14 mouse cellular contexts compared by ENCODE assay signal in the genomic region with DNA sequence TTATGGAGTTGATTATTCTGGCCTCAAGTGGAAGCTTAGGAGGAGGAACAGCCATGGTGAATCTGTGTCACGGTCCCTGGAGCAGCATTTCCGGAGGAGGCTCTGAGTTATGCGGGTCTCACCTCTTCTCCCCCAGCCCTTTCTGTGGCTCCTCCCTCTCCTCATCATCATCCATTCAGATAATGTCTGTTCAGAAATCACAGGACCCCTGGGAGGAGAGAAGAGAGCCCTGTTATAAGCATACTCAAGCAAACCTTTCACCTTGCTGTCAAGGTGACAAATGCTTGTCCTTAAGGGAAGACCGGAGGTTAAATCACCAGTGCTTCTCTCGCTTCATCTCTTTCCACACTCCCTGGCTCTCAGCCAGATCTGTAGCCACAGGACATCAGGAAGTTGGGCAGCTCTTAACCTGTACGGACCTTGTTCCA.
DNase-seq lines count a peak whose midpoint lies in the region; ATAC-seq and TF ChIP-seq lines count a peak whose summit lies in the region.
"Had no signal": no experiment of that assay in that cellular context is flagged by ENCODE, and none has a peak within 500 bp of the region (broad histone marks: within the 10 kb centered on the region; RNA-seq: fewer than 3 reads in every experiment).

No protein-coding gene starts in this region.

- H3K4me2 ChIP-seq in heart, embryonic 16.5 days (ENCODE audit: low read depth, low read length) = no peak overlapping the region
- no peak overlapping the region for H3K4me2 ChIP-seq in hindbrain, embryonic 12.5 days (replicated peaks)
- 0 out of 2 replicates have a peak overlapping the region, but pooled peaks have one; percentile 25 for H3K4me2 ChIP-seq in neural tube, embryonic 15.5 days
- H3K4me2 ChIP-seq in stomach, postnatal 0 days (replicated peaks; ENCODE audit: low read depth) = no peak overlapping the region
- no peak overlapping the region for H3K4me2 ChIP-seq in forebrain, embryonic 13.5 days
- H3K4me2 ChIP-seq: limb, embryonic 12.5 days had no signal

- WGBS in heart, embryonic 16.5 days = 37% methylated on average over 6 of the region's 6 CpGs
- WGBS in hindbrain, embryonic 12.5 days = 34% methylated on average over 6 of the region's 6 CpGs
- WGBS in neural tube, embryonic 15.5 days = 11% methylated on average over 6 of the region's 6 CpGs
- 34% methylated on average over 6 of the region's 6 CpGs for WGBS in stomach, postnatal 0 days
- 76% methylated on average over 6 of the region's 6 CpGs for WGBS in forebrain, embryonic 13.5 days

- no peak for TF ChIP-seq EP300 in stomach, postnatal 0 days (optimal IDR thresholded peaks at IDR 0.05)

- TF ChIP-seq CTCF in stomach, postnatal 0 days (IDR thresholded peaks at IDR 0.05; ENCODE audit: low read depth) = no peak

- H3K4me3 ChIP-seq in heart, embryonic 16.5 days (ENCODE audit: low read length) = no peak overlapping the region
- no peak overlapping the region for H3K4me3 ChIP-seq in hindbrain, embryonic 12.5 days
- H3K4me3 ChIP-seq in neural tube, embryonic 15.5 days (replicated peaks) = no peak overlapping the region
- no peak overlapping the region for H3K4me3 ChIP-seq in stomach, postnatal 0 days (ENCODE audit: low read depth, low read length)
- no peak overlapping the region for H3K4me3 ChIP-seq in forebrain, embryonic 13.5 days
- H3K4me3 ChIP-seq: limb, embryonic 12.5 days had no signal

- no peak for DNase-seq in heart, postnatal 36 days
- DNase-seq in urinary bladder, postnatal 14 days (ENCODE audit: low spot score) = peak; percentile 36
- no peak for DNase-seq in urinary bladder, adult 2 months (ENCODE audit: low spot score)
- no peak for DNase-seq in stomach, postnatal 0 days (ENCODE audit: low spot score)
- DNase-seq: gastrocnemius, postnatal 10 days had no signal

- peaks cover 15% of the 10 kb centered on the region for H3K4me1 ChIP-seq in heart, embryonic 16.5 days (ENCODE audit: control insufficient read depth, insufficient read depth, low read length)
- H3K4me1 ChIP-seq in hindbrain, embryonic 12.5 days = peaks cover 14% of the 10 kb centered on the region
- H3K4me1 ChIP-seq in neural tube, embryonic 15.5 days = peaks cover 12% of the 10 kb centered on the region
- no peaks in the 10 kb centered on the region for H3K4me1 ChIP-seq in stomach, postnatal 0 days (replicated peaks; ENCODE audit: control insufficient read depth, insufficient read depth)
- H3K4me1 ChIP-seq in forebrain, embryonic 13.5 days = peaks cover 16% of the 10 kb centered on the region

- ATAC-seq in heart, embryonic 16.5 days (replicated peaks; ENCODE audit: extremely low read depth, insufficient read depth, low FRiP score) = 0 out of 2 replicates have a peak, but pooled peaks have one; percentile 6
- ATAC-seq in hindbrain, embryonic 12.5 days (ENCODE audit: low FRiP score) = peak; percentile 75
- ATAC-seq in neural tube, embryonic 15.5 days (ENCODE audit: low FRiP score) = peak; percentile 62
- ATAC-seq in stomach, postnatal 0 days (ENCODE audit: low FRiP score, low TSS enrichment) = no peak
- no peak for ATAC-seq in forebrain, embryonic 13.5 days
- ATAC-seq: activated CD4-positive, CD25-positive, alpha-beta regulatory T cell, adult 4 months; intestine, embryonic 16.5 days had no signal

- no peak overlapping the region for H3K9ac ChIP-seq in heart, embryonic 16.5 days (ENCODE audit: low read length)
- no peak overlapping the region for H3K9ac ChIP-seq in hindbrain, embryonic 12.5 days
- H3K9ac ChIP-seq in neural tube, embryonic 15.5 days (replicated peaks) = no peak overlapping the region
- H3K9ac ChIP-seq in stomach, postnatal 0 days (ENCODE audit: low read length) = no peak overlapping the region
- no peak overlapping the region for H3K9ac ChIP-seq in forebrain, embryonic 13.5 days
- H3K9ac ChIP-seq: limb, embryonic 12.5 days had no signal

- no peaks in the 10 kb centered on the region for H3K27me3 ChIP-seq in heart, embryonic 16.5 days (ENCODE audit: control insufficient read depth, insufficient read depth, low read length)
- no peaks in the 10 kb centered on the region for H3K27me3 ChIP-seq in hindbrain, embryonic 12.5 days
- no peaks in the 10 kb centered on the region for H3K27me3 ChIP-seq in neural tube, embryonic 15.5 days (replicated peaks)
- H3K27me3 ChIP-seq in stomach, postnatal 0 days (ENCODE audit: control insufficient read depth, insufficient read depth, low read length) = no peaks in the 10 kb centered on the region
- H3K27me3 ChIP-seq in forebrain, embryonic 13.5 days = no peaks in the 10 kb centered on the region
- H3K27me3 ChIP-seq: CH12.LX; limb, embryonic 12.5 days had no signal

- no peaks in the 10 kb centered on the region for H3K36me3 ChIP-seq in heart, embryonic 16.5 days (ENCODE audit: control insufficient read depth, insufficient read depth)
- H3K36me3 ChIP-seq in hindbrain, embryonic 12.5 days = no peaks in the 10 kb centered on the region
- no peaks in the 10 kb centered on the region for H3K36me3 ChIP-seq in neural tube, embryonic 15.5 days
- H3K36me3 ChIP-seq in stomach, postnatal 0 days (ENCODE audit: control insufficient read depth, insufficient read depth, low read length) = no peaks in the 10 kb centered on the region
- no peaks in the 10 kb centered on the region for H3K36me3 ChIP-seq in forebrain, embryonic 13.5 days (ENCODE audit: poor library complexity, severe bottlenecking)
- H3K36me3 ChIP-seq: limb, embryonic 12.5 days had no signal

- H3K9me3 ChIP-seq in heart, embryonic 16.5 days (replicated peaks; ENCODE audit: control insufficient read depth, low read length) = no peaks in the 10 kb centered on the region
- no peaks in the 10 kb centered on the region for H3K9me3 ChIP-seq in hindbrain, embryonic 12.5 days (replicated peaks)
- no peaks in the 10 kb centered on the region for H3K9me3 ChIP-seq in neural tube, embryonic 15.5 days (replicated peaks)
- no peaks in the 10 kb centered on the region for H3K9me3 ChIP-seq in stomach, postnatal 0 days (ENCODE audit: control insufficient read depth, low read length)
- H3K9me3 ChIP-seq in forebrain, embryonic 13.5 days (replicated peaks) = no peaks in the 10 kb centered on the region
- H3K9me3 ChIP-seq: limb, embryonic 12.5 days had no signal

- intact Hi-C loops in heart, postnatal 36 days (cut with DNase I) = no loop called here

- no peak overlapping the region for H3K27ac ChIP-seq in heart, embryonic 16.5 days (ENCODE audit: low read length)
- H3K27ac ChIP-seq in hindbrain, embryonic 12.5 days = no peak overlapping the region
- no peak overlapping the region for H3K27ac ChIP-seq in neural tube, embryonic 15.5 days (replicated peaks)
- no peak overlapping the region for H3K27ac ChIP-seq in stomach, postnatal 0 days (replicated peaks)
- no peak overlapping the region for H3K27ac ChIP-seq in forebrain, embryonic 13.5 days
- H3K27ac ChIP-seq: limb, embryonic 12.5 days; macrophage had no signal

Comparison
In these comparisons a context has a peak if more than half of its experiments do, and no peak if none do; other contexts are left out.
1. ATAC-seq: peak in heart, embryonic 16.5 days (single experiment), hindbrain, embryonic 12.5 days (single experiment) and neural tube, embryonic 15.5 days (single experiment); none in stomach, postnatal 0 days (single experiment) and forebrain, embryonic 13.5 days (single experiment).